Mouse (Mus musculus) urinary bladder, postnatal 14 days (tissue): Measurements from ENCODE around the gene Zfp740.
A peak's percentile ranks its signal among the peaks of the same experiment; 100 is the strongest.

Experiments
- DNase-seq: peaks from one replicate; pipeline ENCODE4 v3.0.0; 2021; ENCODE audit warnings: low spot score

The Zfp740 gene

GRCm38 (mm10) chr15:102230408-102231321 is 27.6 kb downstream of the Zfp740 start:
- DNase-seq = no peak

GRCm38 (mm10) chr15:102231748-102232147 is 28.7 kb downstream of the Zfp740 start, which contains the start of gene Itgb7:
Gene Itgb7 (minus strand): TSS chr15:102231944.
- no peak for DNase-seq

- DNase-seq = no peak
Measured at GRCm38 (mm10) chr15:102232764-102233163, 29.7 kb downstream of the Zfp740 start.

GRCm38 (mm10) chr15:102233896-102234295 is 30.8 kb downstream of the Zfp740 start:
- DNase-seq = no peak

- DNase-seq = peak; percentile 69
Measured at GRCm38 (mm10) chr15:102235371-102236027, 32.5 kb downstream of the Zfp740 start.

GRCm38 (mm10) chr15:102238543-102239259 is 35.7 kb downstream of the Zfp740 start:
- no peak for DNase-seq

- peak; percentile 76 for DNase-seq
Measured at GRCm38 (mm10) chr15:102239260-102239590, 36.2 kb downstream of the Zfp740 start.

- no peak for DNase-seq
Measured at GRCm38 (mm10) chr15:102239851-102240250, 36.8 kb downstream of the Zfp740 start.

GRCm38 (mm10) chr15:102240607-102241006 is 37.6 kb downstream of the Zfp740 start:
- DNase-seq = no peak

- DNase-seq = no peak
Measured at GRCm38 (mm10) chr15:102242404-102243228, 39.6 kb downstream of the Zfp740 start.

- DNase-seq = peak; percentile 87
Measured at GRCm38 (mm10) chr15:102243229-102244190, 40.5 kb downstream of the Zfp740 start.

- DNase-seq = peak; percentile 40
Measured at GRCm38 (mm10) chr15:102244306-102245191, 41.5 kb downstream of the Zfp740 start.

GRCm38 (mm10) chr15:102245461-102245881 is 42.4 kb downstream of the Zfp740 start:
- peak; percentile 41 for DNase-seq

GRCm38 (mm10) chr15:102245891-102246741 is 43.1 kb downstream of the Zfp740 start:
- peak; percentile 84 for DNase-seq

GRCm38 (mm10) chr15:102246866-102247251 is 43.8 kb downstream of the Zfp740 start:
- peak; percentile 97 for DNase-seq

- DNase-seq = peak; percentile 81
Measured at GRCm38 (mm10) chr15:102247252-102248130, 44.4 kb downstream of the Zfp740 start.

- no peak for DNase-seq
Measured at GRCm38 (mm10) chr15:102248131-102248811, 45.2 kb downstream of the Zfp740 start.
